25 mouse cellular contexts compared by ENCODE assay signal in the genomic region with DNA sequence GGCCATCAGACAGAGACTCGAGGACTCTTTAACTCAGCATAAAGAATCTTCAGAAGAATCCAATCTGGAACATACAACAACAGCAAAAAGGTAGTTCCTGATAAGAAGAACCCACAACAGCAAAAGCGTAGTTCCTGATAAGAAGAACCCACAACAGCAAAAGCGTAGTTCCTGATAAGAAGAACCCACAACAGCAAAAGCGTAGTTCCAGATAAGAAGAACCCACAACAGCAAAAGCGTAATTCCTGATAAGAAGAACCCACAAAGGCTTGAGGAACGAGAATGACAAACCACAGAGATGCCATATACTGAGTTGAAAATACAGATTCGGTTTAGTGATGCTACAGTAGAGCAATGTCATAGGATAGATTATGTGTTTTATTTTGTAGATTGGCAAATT.
"Had no signal": no experiment of that assay in that cellular context is flagged by ENCODE, and none has a peak within 500 bp of the region (broad histone marks: within the 10 kb centered on the region; RNA-seq: fewer than 3 reads in every experiment).

No protein-coding gene starts in this region.

- H3K36me3 ChIP-seq: heart, embryonic 13.5 days; heart, embryonic 15.5 days; hindbrain, embryonic 13.5 days; hindbrain, embryonic 15.5 days; kidney, embryonic 15.5 days; limb, embryonic 10.5 days; limb, embryonic 12.5 days had no signal

- H3K9ac ChIP-seq: heart, embryonic 13.5 days; heart, embryonic 15.5 days; hindbrain, embryonic 13.5 days; hindbrain, embryonic 15.5 days; kidney, embryonic 15.5 days; limb, embryonic 12.5 days; liver, embryonic 14.5 days had no signal

- H3K27ac ChIP-seq: heart, adult 2 months; heart, embryonic 13.5 days; heart, embryonic 15.5 days; hindbrain, embryonic 13.5 days; hindbrain, embryonic 15.5 days; hindbrain, postnatal 0 days; kidney, embryonic 15.5 days; kidney, postnatal 0 days; layer of hippocampus, adult 2 months; left cerebral cortex, adult 2 months; limb, embryonic 10.5 days; limb, embryonic 12.5 days; liver, embryonic 14.5 days had no signal

- H3K4me1 ChIP-seq: heart, embryonic 13.5 days; heart, embryonic 15.5 days; hindbrain, embryonic 13.5 days; hindbrain, embryonic 15.5 days; kidney, embryonic 15.5 days; limb, embryonic 10.5 days; limb, embryonic 12.5 days had no signal

- H3K27me3 ChIP-seq: heart, embryonic 13.5 days; heart, embryonic 15.5 days; hindbrain, embryonic 13.5 days; hindbrain, embryonic 15.5 days; kidney, embryonic 15.5 days; limb, embryonic 12.5 days had no signal

- H3K9me3 ChIP-seq: heart, embryonic 15.5 days; hindbrain, embryonic 15.5 days; limb, embryonic 10.5 days had no signal

- H3K4me2 ChIP-seq: heart, embryonic 11.5 days; heart, embryonic 13.5 days; heart, embryonic 15.5 days; hindbrain, embryonic 13.5 days; hindbrain, embryonic 15.5 days; kidney, embryonic 15.5 days; limb, embryonic 12.5 days; liver, embryonic 11.5 days had no signal

- ATAC-seq: hindbrain, postnatal 0 days; intestine, embryonic 16.5 days had no signal

- H3K4me3 ChIP-seq: heart, adult 2 months; heart, embryonic 13.5 days; heart, embryonic 15.5 days; hindbrain, embryonic 13.5 days; hindbrain, embryonic 15.5 days; kidney, embryonic 15.5 days; layer of hippocampus, adult 2 months; left cerebral cortex, adult 2 months; limb, embryonic 10.5 days; limb, embryonic 12.5 days had no signal

- DNase-seq: gastrocnemius, postnatal 14 days; gastrocnemius, postnatal 36 days; heart, adult 11 months; heart, adult 2 months; heart, postnatal 14 days; heart, postnatal 36 days; kidney, adult 11 months; kidney, adult 2 months; kidney, postnatal 14 days; liver had no signal
